Mouse (Mus musculus) left cerebral cortex, adult 8-10 months (tissue): Measurements from ENCODE around the gene Klhl35. TPM values are rescaled to one million over a fixed set of nuclear protein-coding genes. Genes with fewer than 3 reads are reported as not detected.
A peak's percentile ranks its signal among the peaks of the same experiment; 100 is the strongest.
"Not testable (repeated sequence)": the region's sequence is repeated elsewhere in the genome, so short reads cannot be mapped to it uniquely, and the experiment has no call there.

Experiments used
- DNase-seq, 2 experiments: peaks; one replicate each; pipeline ENCODE4 v3.0.0; 2022; ENCODE audit warnings: low spot score in 2 of 2
- total RNA-seq, 4 experiments: library from RNA; stranded (reverse); gene quantifications; 2 replicates each; pipeline ENCODE4 v1.2.4; 2022

The Klhl35 gene
- total RNA-seq, 4 experiments from 2014 or later, result 1.5 to 4.9 (median 3.7) TPM

DNA sequence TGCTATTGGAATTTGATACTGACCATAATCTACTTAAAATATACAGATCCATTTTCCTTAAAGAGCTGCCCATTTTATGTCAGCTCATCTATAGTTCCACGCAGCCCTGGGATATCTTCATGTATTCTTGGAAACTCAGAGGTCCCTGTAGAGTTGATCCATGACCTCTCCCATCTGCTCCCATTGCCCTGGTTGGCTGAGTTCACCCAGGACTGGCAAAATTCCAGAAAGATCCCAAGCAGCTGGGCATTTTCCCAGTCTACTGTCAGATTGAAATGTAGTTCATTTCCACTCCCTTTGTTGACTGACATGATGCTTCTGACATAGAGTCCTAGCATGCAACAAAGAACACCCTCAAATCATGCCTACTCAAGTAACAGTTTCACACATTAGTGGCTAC is 33.3 kb downstream of the Klhl35 start:
- no peak for DNase-seq

DNA sequence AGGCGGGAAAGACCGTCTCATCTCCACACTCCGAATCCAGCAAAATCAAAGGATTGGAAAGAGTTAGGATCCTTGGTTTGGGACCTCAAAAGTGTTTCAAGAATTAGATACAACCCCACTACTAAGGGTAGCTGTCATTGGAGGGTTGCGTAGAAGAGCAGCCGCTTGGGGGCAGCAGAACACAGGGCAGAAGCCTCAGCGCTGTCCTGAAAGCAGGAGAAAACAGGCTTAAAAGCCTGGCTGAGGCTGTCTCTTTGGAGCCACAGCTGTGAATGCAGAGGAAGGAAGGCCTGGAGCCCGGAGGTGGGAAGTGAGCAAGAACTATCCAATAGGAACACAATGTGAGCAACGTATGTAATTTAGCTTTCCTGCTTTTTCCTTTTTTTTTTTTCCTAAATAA is 34.4 kb downstream of the Klhl35 start:
- peak; percentile 59 to 76 for DNase-seq

DNA sequence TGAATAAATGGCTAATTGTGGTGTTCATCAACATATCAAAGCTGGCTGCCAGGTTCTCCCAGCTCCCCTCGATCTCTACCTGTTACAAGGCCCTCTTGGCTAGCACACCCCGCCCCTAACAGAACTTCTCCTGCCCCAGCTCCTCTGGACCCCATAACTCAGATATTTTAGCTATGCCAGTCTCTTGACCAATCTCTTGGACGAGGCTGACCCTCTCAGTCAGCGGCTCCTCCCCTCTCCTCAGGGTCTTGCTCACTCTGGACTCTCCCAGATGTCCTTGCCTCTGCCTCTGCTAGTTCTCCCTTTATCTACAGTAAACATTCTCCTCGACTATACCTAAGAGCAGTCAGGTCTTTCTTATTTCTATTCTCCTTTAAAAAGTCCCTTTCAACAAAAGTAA is 34.9 kb downstream of the Klhl35 start:
- no peak for DNase-seq

DNA sequence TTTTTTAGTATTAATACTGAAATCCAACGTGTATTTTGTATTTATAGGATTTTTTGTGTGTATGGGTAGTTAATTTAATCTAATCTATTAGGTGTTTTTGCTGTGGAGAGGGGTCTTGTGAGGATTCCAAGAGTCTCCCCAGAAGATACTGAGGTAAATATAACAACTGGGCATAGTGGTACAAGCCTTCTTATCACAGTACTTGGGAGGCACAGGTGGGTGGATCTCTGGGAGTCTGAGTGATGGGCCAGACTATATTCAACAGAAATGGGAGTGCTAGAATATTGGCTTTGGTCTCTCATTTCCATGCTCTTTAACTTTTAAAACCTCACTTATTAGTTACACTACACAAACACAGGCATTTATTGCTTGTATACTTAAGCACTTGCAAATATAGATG is 35.3 kb downstream of the Klhl35 start:
- DNase-seq, result no peak

- DNase-seq, result no peak
These were observed 38.8 kb downstream of the Klhl35 start for GRCm38 (mm10) chr7:99504556-99504955.

GRCm38 (mm10) chr7:99508187-99508586 is 42.4 kb downstream of the Klhl35 start:
- DNase-seq, result not testable (repeated sequence)

DNA sequence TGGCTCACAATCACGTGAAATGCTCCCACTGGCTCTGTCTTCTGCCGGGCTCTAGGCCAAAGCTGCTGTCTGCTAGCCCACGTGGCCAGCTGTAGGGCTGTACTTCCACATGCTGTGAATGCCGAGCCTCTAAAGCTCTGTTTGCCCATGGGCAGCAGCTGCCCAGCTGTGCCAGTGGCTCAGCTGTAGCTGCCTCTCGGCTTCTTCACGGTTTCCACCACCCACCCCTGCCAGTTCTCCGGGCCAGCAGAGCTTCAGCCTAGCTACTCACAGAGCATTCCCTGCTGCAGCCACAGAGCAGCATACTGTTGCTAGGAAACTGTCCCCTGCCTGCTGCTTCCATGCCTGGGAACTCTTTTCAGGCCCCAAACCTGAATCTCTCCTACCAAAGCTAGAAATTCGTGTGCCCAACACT is 44.3 kb downstream of the Klhl35 start:
- peak; percentile 49 to 76 for DNase-seq

- no peak for DNase-seq
These were observed 50.4 kb downstream of the Klhl35 start for GRCm38 (mm10) chr7:99516092-99516813.

DNA sequence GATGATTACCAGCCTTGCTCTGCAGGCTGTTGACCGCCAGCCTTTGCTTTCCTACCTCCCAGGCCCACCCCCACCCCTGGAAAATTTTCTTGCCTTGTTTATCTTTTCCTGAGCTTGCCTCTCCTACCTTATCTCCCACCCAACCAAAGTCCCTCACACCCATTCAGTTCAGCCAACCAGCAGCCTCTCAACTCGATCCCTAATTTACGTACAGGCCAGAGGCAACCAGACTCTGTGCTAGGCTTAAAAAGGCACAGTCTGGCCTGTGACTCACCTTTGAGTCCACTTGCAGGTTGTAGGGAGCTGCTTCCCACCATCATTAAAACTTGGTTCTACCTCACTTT is 51.0 kb downstream of the Klhl35 start:
- no peak for DNase-seq

DNA sequence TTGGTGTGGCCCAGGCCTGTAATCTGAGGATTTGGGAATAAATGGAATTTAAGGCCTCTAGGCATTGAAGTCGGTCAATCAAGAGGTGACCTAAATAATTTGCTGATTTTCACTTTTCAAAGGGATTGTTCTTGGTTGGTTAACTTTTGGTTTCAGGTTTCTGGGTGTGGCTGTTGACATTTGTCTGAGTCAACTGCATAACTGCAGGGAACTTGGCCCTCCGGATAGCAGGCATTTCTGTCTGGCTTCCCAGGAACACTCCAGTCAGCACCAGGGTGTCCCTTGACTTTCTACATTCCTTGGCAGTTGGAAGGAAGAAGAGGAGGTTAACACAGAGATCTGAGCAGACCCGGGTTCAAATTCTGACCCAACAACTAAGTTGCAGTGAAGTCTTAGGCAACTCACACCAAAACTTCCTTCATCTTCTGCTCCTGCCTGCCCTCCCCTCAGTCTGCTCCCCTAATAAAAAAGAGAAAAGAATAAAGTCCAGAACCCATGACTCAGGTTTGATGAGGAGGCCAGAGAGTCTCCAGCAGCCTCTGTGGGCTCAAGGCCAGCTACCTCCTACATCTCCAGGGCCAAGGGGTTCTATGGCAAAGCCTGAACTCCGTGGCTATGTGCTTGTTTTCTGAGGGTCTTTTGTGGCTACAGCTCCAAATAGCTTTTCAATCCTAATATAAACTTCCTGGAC is 53.3 kb downstream of the Klhl35 start:
- no peak for DNase-seq

- DNase-seq, result no peak
These were observed 57.3 kb downstream of the Klhl35 start for GRCm38 (mm10) chr7:99523121-99523520.

Other genes with a start within 250 kb of the Klhl35 start
- gene Mogat2, start 227.4 kb upstream of the Klhl35 start, total RNA-seq, result not detected
- 100 to 1,000 TPM; 123 to 146 (median 132) TPM for gene Map6, start 198.6 kb upstream of the Klhl35 start, total RNA-seq
- 10 to 100 TPM; 14.7 to 18.3 (median 16.6) TPM for gene Serpinh1, start 112.8 kb upstream of the Klhl35 start, total RNA-seq
- 10 to 100 TPM; 38.3 to 48.7 (median 40.9) TPM for gene Gdpd5, start 84.6 kb upstream of the Klhl35 start, total RNA-seq
- gene Rps3, start 17.7 kb downstream of the Klhl35 start, total RNA-seq, result 100 to 1,000 TPM; 240 to 334 (median 272) TPM
- gene Arrb1, start 69.5 kb downstream of the Klhl35 start, total RNA-seq, result 100 to 1,000 TPM; 168 to 199 (median 184) TPM
- 1 to 10 TPM; 3.8 to 6.5 (median 4.7) TPM for gene Tpbgl, start 161.1 kb downstream of the Klhl35 start, total RNA-seq
- 10 to 100 TPM; 11.9 to 20.5 (median 16.2) TPM for gene Slco2b1, start 245.3 kb downstream of the Klhl35 start, total RNA-seq